Mouse (Mus musculus): ENCODE measurements around the gene Vangl1. TPM values are rescaled to one million over a fixed set of nuclear protein-coding genes. Genes with fewer than 3 reads are reported as not detected.

Gene Vangl1
- polyA plus RNA-seq, 1 experiment from 2014 or later = 13.3 TPM

GRCm38 (mm10) chr3:102131627-102132324 is 72.7 kb downstream of the Vangl1 start:
- no peak for DNase-seq (ENCODE audit: low spot score)
- WGBS = 91% methylated on average over 9 of the region's 9 CpGs

GRCm38 (mm10) chr3:102130478-102130877 is 74.0 kb downstream of the Vangl1 start:
- H3K27me3 ChIP-seq (replicated peaks; ENCODE audit: low read depth, poor library complexity, severe bottlenecking) = no peaks in the 10 kb centered on the region

More at GRCm38 (mm10) chr3:102131627-102132324, 72.7 kb downstream of the Vangl1 start:
- peaks cover 16% of the 10 kb centered on the region for H3K4me1 ChIP-seq
- H3K27ac ChIP-seq (replicated peaks) = no peak overlapping the region
- no peaks in the 10 kb centered on the region for H3K9me3 ChIP-seq
- no peaks in the 10 kb centered on the region for H3K36me3 ChIP-seq (replicated peaks)
- H3K4me3 ChIP-seq = no peak overlapping the region
- no peaks in the 10 kb centered on the region; the same call in 1 of the 2 replicates for H3K27me3 ChIP-seq (replicated peaks; ENCODE audit: low read depth, poor library complexity, severe bottlenecking)

DNA sequence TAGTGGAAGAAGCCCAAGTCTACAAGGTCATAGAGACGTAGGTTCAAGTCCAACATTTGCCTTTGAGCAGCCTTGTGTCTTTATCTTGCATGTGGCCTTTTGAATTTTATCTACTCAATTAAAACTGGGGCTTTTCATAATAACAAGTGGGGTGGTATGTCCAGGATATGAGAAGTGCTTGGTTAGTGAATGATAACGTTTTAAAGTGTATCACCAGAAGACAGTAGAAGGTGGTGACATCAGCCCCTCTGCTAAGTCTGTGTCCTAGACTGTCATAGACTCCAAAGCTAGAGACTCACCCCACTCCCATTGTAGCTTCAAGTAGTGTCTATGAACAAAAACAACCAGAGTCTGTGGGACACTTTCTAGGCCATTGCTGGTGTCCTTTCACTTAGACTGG is 76.3 kb downstream of the Vangl1 start:
- Histone ChIP-seq H3K9me3 (no peaks in the 10 kb centered on the region), H3K4me1 (no peaks in the 10 kb centered on the region), H3K27ac (replicated peaks) (no peak overlapping the region), H3K4me3 (no peak overlapping the region), H3K27me3 (replicated peaks; ENCODE audit: low read depth, poor library complexity, severe bottlenecking) (no peaks in the 10 kb centered on the region), H3K36me3 (replicated peaks) (no peaks in the 10 kb centered on the region)
- WGBS = 93% methylated on average over 2 of the region's 2 CpGs
- no peak for DNase-seq (ENCODE audit: low spot score)

More at GRCm38 (mm10) chr3:102130478-102130877, 74.0 kb downstream of the Vangl1 start:
- peaks cover 3% of the 10 kb centered on the region for H3K4me1 ChIP-seq
- no peaks in the 10 kb centered on the region for H3K36me3 ChIP-seq (replicated peaks)
- H3K4me3 ChIP-seq = no peak overlapping the region
- H3K27ac ChIP-seq (replicated peaks) = no peak overlapping the region
- 65% methylated on average over 6 of the region's 6 CpGs for whole genome bisulfite sequencing
- DNase-seq (ENCODE audit: low spot score) = no peak
- no peaks in the 10 kb centered on the region for H3K9me3 ChIP-seq

DNA sequence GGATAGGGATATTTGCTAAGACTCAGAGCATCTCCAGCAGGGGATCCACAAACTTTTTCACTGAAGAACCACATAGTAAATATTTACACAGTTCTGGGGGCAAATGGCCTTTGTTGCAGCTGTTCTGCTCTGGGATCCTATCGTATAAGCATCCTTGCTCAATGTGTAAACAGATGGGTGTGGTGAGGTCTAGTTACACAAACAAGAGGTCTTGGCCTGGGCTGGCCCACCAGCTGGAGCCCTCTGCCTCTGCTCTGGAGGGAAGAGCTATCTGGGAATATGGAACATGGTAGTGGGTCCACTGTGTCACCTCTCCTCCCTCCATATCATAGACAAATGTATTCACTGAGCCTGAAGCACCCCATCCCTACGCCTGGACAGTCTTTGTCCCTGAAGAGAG is 77.4 kb downstream of the Vangl1 start:
- Histone ChIP-seq H3K27ac (replicated peaks) (no peak overlapping the region), H3K9me3 (no peaks in the 10 kb centered on the region), H3K4me1 (no peaks in the 10 kb centered on the region), H3K27me3 (replicated peaks; ENCODE audit: low read depth, poor library complexity, severe bottlenecking) (no peaks in the 10 kb centered on the region), H3K4me3 (no peak overlapping the region), H3K36me3 (replicated peaks) (no peaks in the 10 kb centered on the region)
- DNase-seq (ENCODE audit: low spot score) = no peak
- WGBS = 73% methylated on average over 2 of the region's 2 CpGs

DNA sequence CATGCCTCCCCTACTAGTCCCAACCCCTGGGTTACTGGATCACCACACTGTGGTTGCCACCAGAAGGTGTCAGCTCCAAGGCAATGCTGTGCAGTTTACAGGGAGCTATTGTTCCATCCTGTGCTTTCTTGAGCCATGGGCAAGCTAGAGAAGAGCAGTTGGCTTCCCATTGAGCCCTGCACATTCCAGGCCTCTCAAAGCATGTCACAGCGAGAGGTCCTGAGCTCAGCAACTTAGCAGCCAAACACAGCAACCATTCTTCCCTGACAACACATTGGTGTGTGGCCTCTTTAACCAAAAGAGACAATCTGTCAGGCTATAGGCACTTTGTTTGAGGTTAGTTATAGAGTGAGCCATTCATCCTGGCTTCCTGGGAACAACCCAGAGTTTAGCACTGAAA is 78.9 kb downstream of the Vangl1 start:
- H3K27me3 ChIP-seq (replicated peaks; ENCODE audit: low read depth, poor library complexity, severe bottlenecking) = no peaks in the 10 kb centered on the region
- no peaks in the 10 kb centered on the region for H3K9me3 ChIP-seq
- H3K4me3 ChIP-seq = no peak overlapping the region
- no peaks in the 10 kb centered on the region for H3K36me3 ChIP-seq (replicated peaks)
- no peak overlapping the region for H3K27ac ChIP-seq (replicated peaks)
- H3K4me1 ChIP-seq = no peaks in the 10 kb centered on the region
- 32% methylated on average over 1 of the region's 1 CpGs for WGBS
- no peak for DNase-seq (ENCODE audit: low spot score)

GRCm38 (mm10) chr3:102123654-102124053 is 80.8 kb downstream of the Vangl1 start:
- DNase-seq (ENCODE audit: low spot score) = no peak
- WGBS = 85% methylated on average over 6 of the region's 6 CpGs
- Histone ChIP-seq H3K4me3 (no peak overlapping the region), H3K27me3 (replicated peaks; ENCODE audit: low read depth, poor library complexity, severe bottlenecking) (no peaks in the 10 kb centered on the region), H3K9me3 (no peaks in the 10 kb centered on the region), H3K4me1 (no peaks in the 10 kb centered on the region), H3K36me3 (replicated peaks) (no peaks in the 10 kb centered on the region), H3K27ac (replicated peaks) (no peak overlapping the region)

GRCm38 (mm10) chr3:102122046-102122445 is 82.4 kb downstream of the Vangl1 start:
- H3K27me3 ChIP-seq (replicated peaks; ENCODE audit: low read depth, poor library complexity, severe bottlenecking) = no peaks in the 10 kb centered on the region
- no peaks in the 10 kb centered on the region for H3K9me3 ChIP-seq
- H3K27ac ChIP-seq (replicated peaks) = no peak overlapping the region
- no peaks in the 10 kb centered on the region for H3K36me3 ChIP-seq (replicated peaks)
- H3K4me1 ChIP-seq = no peaks in the 10 kb centered on the region
- WGBS = 73% methylated on average over 7 of the region's 7 CpGs
- DNase-seq (ENCODE audit: low spot score) = no peak
- H3K4me3 ChIP-seq = no peak overlapping the region

- no peak for DNase-seq (ENCODE audit: low spot score)
- Histone ChIP-seq H3K27me3 (replicated peaks; ENCODE audit: low read depth, poor library complexity, severe bottlenecking) (no peaks in the 10 kb centered on the region), H3K4me3 (no peak overlapping the region), H3K4me1 (no peaks in the 10 kb centered on the region), H3K27ac (replicated peaks) (no peak overlapping the region), H3K36me3 (replicated peaks) (no peaks in the 10 kb centered on the region), H3K9me3 (no peaks in the 10 kb centered on the region)
Measured at GRCm38 (mm10) chr3:102120947-102121346, 83.5 kb downstream of the Vangl1 start.

GRCm38 (mm10) chr3:102111979-102112599 is 92.4 kb downstream of the Vangl1 start:
- Histone ChIP-seq H3K9me3 (no peaks in the 10 kb centered on the region), H3K27me3 (replicated peaks; ENCODE audit: low read depth, poor library complexity, severe bottlenecking) (no peaks in the 10 kb centered on the region; the same call in 1 of the 2 replicates), H3K27ac (replicated peaks) (no peak overlapping the region), H3K4me1 (peaks cover 7% of the 10 kb centered on the region; the same call in 1 of the 2 replicates), H3K36me3 (replicated peaks) (no peaks in the 10 kb centered on the region), H3K4me3 (no peak overlapping the region)
- WGBS = 67% methylated on average over 7 of the region's 7 CpGs
- no peak for DNase-seq (ENCODE audit: low spot score)

- peaks cover 7% of the 10 kb centered on the region; the same call in 1 of the 2 replicates for H3K4me1 ChIP-seq
- no peak for DNase-seq (ENCODE audit: low spot score)
- no peak overlapping the region for H3K27ac ChIP-seq (replicated peaks)
- 87% methylated on average over 3 of the region's 3 CpGs for WGBS
- no peaks in the 10 kb centered on the region; the same call in 1 of the 2 replicates for H3K27me3 ChIP-seq (replicated peaks; ENCODE audit: low read depth, poor library complexity, severe bottlenecking)
- no peaks in the 10 kb centered on the region for H3K36me3 ChIP-seq (replicated peaks)
- H3K9me3 ChIP-seq = no peaks in the 10 kb centered on the region
- H3K4me3 ChIP-seq = no peak overlapping the region
Measured at GRCm38 (mm10) chr3:102108201-102108600, 96.3 kb downstream of the Vangl1 start.

- H3K4me3 ChIP-seq = no peak overlapping the region
- no peaks in the 10 kb centered on the region for H3K36me3 ChIP-seq (replicated peaks)
- DNase-seq (ENCODE audit: low spot score) = no peak
- no peaks in the 10 kb centered on the region for H3K27me3 ChIP-seq (replicated peaks; ENCODE audit: low read depth, poor library complexity, severe bottlenecking)
- H3K9me3 ChIP-seq = no peaks in the 10 kb centered on the region
- no peak overlapping the region for H3K27ac ChIP-seq (replicated peaks)
- WGBS = 79% methylated on average over 9 of the region's 9 CpGs
- H3K4me1 ChIP-seq = peaks cover 11% of the 10 kb centered on the region
Measured at GRCm38 (mm10) chr3:102103811-102104565, 100.5 kb downstream of the Vangl1 start.
